Mouse (Mus musculus): Measurements from ENCODE around the gene Tmem109.

The Tmem109 gene

DNA sequence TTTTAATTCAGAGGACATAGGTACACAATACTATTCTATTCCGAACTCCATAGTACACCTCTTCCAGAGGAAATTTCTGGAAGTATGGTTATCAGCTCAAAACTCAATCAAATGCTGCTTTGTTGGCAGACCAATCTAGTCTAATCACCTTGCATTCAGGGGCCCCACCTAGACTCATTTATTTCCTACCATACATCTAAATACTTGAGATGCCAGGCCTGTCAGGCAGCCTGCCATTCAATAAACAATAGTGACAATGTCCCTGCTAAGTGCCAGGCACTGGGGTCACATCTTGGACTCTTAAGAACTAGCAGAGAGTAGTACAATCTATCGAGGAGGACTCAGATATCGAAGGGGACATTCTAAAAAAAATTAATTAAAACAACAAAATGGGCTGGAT, 10.4 kb upstream of the Tmem109 start:
- no peak for DNase-seq (ENCODE audit: low read depth, low spot score)

DNA sequence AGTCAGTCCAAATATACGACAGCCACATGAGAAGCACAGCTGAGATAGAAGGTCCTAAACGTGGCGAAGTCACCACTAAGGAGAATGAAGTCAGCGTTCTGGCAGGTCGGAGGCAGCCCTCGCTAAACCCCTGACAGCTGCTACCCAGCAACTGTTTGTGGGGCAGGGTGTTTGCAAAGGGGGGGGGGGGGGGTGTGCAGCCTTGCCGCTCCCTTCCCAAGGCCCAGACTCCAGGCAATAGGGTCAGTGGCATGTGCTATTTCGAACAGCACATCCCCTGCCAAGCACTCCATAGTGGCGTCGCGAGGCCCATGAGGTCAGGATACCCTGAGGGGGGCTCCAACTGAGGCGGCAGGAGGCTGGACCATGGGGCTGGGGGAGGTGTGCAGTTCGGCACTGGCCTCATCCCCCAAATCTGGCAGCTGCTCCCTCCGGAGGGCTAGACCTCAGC, 801 bp downstream of the Tmem109 start:
- DNase-seq (ENCODE audit: low read depth, low spot score): no peak

- DNase-seq (ENCODE audit: low read depth, low spot score): no peak
Observed at GRCm38 (mm10) chr19:10880085-10880974, 1.5 kb downstream of the Tmem109 start.

- no peak for DNase-seq (ENCODE audit: low read depth, low spot score)
Observed at GRCm38 (mm10) chr19:10878201-10878837, 3.5 kb downstream of the Tmem109 start.

- DNase-seq (ENCODE audit: low read depth, low spot score): no peak
Observed at GRCm38 (mm10) chr19:10871328-10871961, 10.4 kb downstream of the Tmem109 start.

GRCm38 (mm10) chr19:10870676-10871075, 11.1 kb downstream of the Tmem109 start:
- DNase-seq (ENCODE audit: low read depth, low spot score): no peak

- no peak for DNase-seq (ENCODE audit: low read depth, low spot score)
Observed at GRCm38 (mm10) chr19:10869886-10870527, 11.8 kb downstream of the Tmem109 start, which contains the start of gene Tmem132a. Gene Tmem132a (minus strand): TSS chr19:10869940.

- DNase-seq (ENCODE audit: low read depth, low spot score): no peak
Observed at GRCm38 (mm10) chr19:10869241-10869885, 12.4 kb downstream of the Tmem109 start.

- DNase-seq (ENCODE audit: low read depth, low spot score): no peak
Observed at GRCm38 (mm10) chr19:10868623-10869141, 13.1 kb downstream of the Tmem109 start.

GRCm38 (mm10) chr19:10867946-10868622, 13.7 kb downstream of the Tmem109 start:
- no peak for DNase-seq (ENCODE audit: low read depth, low spot score)

GRCm38 (mm10) chr19:10866351-10866750, 15.4 kb downstream of the Tmem109 start:
- DNase-seq (ENCODE audit: low read depth, low spot score): no peak

DNA sequence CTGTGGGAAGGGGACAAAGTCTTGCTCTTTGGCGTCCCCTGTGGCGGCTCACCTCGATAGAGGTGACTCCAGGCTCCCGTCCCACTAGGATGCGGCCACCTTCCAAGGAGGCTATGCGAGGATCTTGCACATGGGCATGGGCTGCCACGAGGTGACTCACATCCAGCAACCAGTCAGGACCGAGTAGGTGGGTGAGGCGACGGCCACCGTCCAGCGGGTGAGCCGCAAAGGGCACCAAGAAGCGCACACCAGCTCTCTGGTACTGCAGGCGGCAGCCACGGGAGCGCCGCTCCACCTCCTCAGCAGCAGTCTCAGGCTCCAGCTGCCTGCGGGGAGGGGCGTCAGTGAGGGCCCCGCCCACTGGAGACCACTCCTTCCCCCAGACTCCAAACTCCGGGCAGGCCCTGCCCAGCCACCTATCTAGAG, 21.7 kb downstream of the Tmem109 start:
- DNase-seq (ENCODE audit: low read depth, low spot score): no peak

DNA sequence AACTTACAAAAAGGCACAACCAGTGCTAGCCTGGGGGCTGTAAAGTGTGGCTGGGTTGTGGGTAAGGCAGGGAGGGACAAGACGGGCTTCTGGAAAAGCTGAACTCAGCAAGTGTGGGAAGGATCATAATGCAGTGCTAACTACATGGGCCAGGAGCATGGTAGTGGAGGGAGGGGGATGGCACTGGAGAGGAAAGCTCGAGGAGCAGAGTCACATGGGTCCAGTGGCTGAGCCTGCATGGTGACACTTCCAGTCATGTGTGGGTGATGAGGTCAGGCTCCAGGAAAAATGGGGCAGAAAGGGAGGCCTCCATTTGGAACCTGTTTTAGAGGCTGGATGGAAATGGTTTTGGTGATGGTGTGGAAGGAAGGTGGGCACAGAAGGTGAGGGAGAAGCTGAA, 25.3 kb downstream of the Tmem109 start:
- DNase-seq (ENCODE audit: low read depth, low spot score): no peak

DNA sequence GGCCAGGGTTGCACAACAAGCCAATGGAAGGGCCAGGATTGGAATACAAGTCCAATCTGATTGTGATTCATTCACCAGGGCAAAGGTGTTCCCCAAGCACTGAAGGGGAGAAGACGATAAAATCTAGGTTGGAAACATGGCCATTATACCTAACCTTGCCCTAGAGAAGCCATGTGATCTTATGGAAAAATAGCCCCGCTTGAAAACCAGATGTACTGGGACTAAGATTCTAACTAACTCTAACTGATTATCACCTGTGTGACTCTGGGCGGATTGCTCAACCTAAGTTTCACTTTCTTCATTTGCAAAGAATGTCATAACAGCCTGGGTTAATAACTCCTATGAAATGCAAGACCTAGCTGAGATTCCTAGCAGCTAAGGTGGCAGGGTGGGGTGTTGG, 26.4 kb downstream of the Tmem109 start:
- no peak for DNase-seq (ENCODE audit: low read depth, low spot score)

- DNase-seq (ENCODE audit: low read depth, low spot score): no peak
Observed at GRCm38 (mm10) chr19:10847311-10848087, 34.3 kb downstream of the Tmem109 start.

GRCm38 (mm10) chr19:10846150-10846549, 35.7 kb downstream of the Tmem109 start:
- DNase-seq (ENCODE audit: low read depth, low spot score): no peak

GRCm38 (mm10) chr19:10845454-10845853, 36.3 kb downstream of the Tmem109 start:
- no peak for DNase-seq (ENCODE audit: low read depth, low spot score)

DNA sequence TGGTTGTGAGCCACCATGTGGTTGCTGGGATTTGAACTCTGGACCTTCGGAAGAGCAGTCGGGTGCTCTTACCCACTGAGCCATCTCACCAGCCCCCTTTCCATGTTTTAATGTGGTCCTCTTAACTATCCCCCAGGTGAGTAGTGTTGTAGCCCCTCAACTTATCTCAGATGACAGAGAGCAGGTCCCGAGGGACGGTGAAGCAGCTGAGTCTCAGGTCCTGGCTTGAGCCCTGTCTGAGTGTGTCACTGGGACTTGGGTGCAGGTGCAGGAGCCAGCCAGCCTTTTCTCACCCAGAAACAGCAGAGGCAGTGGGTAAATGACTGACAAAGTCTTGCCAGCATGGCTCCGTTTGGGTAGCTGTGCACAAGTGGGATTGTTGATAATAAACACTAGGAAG, 37.6 kb downstream of the Tmem109 start:
- no peak for DNase-seq (ENCODE audit: low read depth, low spot score)

- DNase-seq (ENCODE audit: low read depth, low spot score): no peak
Observed at GRCm38 (mm10) chr19:10842914-10843313, 38.9 kb downstream of the Tmem109 start.
